Mouse (Mus musculus): Measurements from ENCODE around the gene Cfap97d1.
A peak's percentile ranks its signal among the peaks of the same experiment; 100 is the strongest.

GRCm38 (mm10) chr11:102041350-102041949 is 57.4 kb downstream of the Cfap97d1 start, which contains the start of gene Cd300lg:
- no peak for TF ChIP-seq CTCF (IDR thresholded peaks at IDR 0.05; ENCODE audit: insufficient read depth, low read length)
- TF ChIP-seq POLR2A (IDR thresholded peaks at IDR 0.05; ENCODE audit: borderline replicate concordance, extremely low read depth, low read depth, low read length): peak; percentile 20; the same call in 1 of the 2 replicates

Data from lung, adult 2 months (tissue).